Mouse (Mus musculus) E14TG2a.4 (cell line): ENCODE data around the gene Gm7356.
"Not testable (repeated sequence)": the region's sequence is repeated elsewhere in the genome, so short reads cannot be mapped to it uniquely, and the experiment has no call there.

Experiments used
- CTCF ChIP-seq: conservative IDR thresholded peaks from 2 replicates; pipeline ENCODE4 v1.5.1; 2014; ENCODE audit warnings: low read length
- NANOG ChIP-seq: IDR thresholded peaks from 2 replicates; pipeline ENCODE4 v1.6.1; 2014; ENCODE audit warnings: borderline replicate concordance, low read length, mixed read lengths
- POU5F1 ChIP-seq: IDR thresholded peaks from 2 replicates; pipeline ENCODE4 v1.6.1; 2014; ENCODE audit warnings: low read length, borderline replicate concordance

GRCm38 (mm10) chr17:14037012-14037411 lies 33.5 kb upstream of the Gm7356 start:
- not testable (repeated sequence) for TF ChIP-seq CTCF, NANOG, POU5F1
